Mouse (Mus musculus): ENCODE data around the gene Olfr523. TPM values are rescaled to one million over a fixed set of nuclear protein-coding genes. Genes with fewer than 3 reads are reported as not detected.

The Olfr523 gene
- not detected for polyA plus RNA-seq (2017; shearing (Covaris generic))

DNA sequence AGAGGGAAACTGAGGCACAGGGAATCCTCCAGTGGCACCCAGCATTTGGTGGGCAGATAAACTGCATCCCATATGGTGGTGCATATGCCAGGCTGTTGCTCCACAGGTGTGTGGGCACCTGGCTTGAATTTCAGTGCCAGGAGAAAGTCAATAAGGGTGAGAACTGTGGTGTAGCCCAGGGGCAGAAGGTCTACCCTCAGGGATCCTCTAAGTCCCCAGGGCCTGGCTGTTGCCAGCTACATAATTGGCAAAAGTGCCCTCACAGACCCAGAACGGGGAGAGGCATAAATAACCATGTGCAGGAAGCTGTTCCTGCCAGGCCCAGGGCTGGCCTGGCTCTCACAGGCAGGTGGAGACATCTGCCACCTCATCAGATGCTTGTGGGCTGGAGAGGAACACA is at the start of gene Olfr523:
Olfr523 (plus strand) TSS at position 282 of the 400 bp plus-strand sequence.

DNA sequence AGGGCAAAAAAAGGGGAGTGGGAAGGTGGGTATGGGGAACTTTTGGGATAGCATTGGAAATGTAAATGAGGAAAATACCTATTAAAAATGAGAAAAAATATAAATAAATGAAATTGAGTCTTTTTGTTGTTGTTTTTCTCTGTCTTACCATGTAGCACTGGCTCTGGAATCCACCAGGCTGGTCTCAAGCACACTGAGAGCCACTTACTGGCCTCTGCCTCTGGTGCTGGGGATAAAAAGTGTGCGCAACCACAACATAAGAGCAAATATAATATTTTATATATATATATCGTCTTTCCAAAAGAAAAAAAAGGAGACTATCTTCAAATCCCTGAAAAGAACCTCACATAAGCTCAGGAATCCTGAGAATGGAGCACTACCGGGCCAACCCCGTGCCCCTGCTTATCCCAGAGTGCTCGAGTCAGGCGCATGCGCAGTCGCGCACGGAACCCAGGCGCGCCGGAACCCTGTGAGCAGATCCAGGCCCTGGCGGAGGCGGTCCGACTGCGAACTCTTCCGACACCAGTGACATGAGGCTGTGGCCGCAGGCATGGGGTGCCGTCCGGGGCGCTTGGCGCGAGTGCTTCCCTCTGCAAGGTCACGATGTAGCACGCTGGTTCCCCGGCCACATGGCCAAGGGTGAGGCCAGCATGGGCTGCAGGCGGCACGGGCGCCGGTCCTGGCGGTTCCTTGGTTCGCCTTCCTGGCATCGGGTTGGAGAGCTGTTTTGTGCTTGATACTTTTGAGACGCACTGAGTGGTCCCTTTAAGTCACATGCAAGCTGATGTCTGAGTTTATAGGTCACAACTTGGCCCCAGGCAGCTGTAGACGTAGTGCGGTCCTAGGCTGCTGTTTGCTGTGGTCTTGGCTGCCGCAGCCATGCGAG is 35.6 kb upstream of the Olfr523 start, which contains the start of gene Mtg1:
Mtg1 (plus strand) TSS at position 430 of the 886 bp plus-strand sequence.

DNA sequence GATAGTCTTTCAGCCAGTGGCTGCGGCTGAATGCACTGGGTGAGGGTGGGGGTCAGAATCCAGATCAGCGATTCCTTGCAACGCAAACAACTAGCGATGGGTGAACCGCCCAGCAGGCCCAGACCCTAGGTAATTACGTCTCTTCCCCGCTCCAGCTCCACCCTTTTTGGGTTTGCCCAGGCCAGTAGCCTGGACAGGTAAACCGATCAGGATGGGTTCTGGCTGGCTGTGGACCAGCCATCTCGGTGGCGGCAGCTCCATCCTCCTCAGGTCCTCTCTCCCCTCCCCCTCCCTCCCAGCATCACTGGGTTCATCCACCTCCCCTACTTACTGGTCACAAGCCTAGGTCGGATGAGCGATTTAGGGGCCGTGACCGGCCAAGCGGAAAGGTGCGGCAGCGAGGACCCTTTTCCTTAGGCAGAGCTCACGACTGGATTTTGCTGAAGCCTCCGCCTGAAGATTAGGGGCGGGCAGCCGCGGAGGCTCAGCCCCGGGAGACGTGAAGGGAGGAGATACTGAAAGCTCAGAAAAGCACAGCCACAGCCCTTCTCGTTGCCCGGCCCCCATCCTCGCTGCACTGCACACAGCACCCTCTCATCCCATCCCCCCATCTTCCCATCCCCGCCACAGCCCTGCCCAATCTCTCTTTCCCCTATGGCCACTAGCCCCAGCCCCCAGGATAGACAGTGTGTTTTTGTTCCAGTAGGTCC is 18.6 kb upstream of the Olfr523 start, which contains the start of gene Sprn:
Sprn (minus strand) TSS at position 660 of the 710 bp plus-strand sequence.

DNA sequence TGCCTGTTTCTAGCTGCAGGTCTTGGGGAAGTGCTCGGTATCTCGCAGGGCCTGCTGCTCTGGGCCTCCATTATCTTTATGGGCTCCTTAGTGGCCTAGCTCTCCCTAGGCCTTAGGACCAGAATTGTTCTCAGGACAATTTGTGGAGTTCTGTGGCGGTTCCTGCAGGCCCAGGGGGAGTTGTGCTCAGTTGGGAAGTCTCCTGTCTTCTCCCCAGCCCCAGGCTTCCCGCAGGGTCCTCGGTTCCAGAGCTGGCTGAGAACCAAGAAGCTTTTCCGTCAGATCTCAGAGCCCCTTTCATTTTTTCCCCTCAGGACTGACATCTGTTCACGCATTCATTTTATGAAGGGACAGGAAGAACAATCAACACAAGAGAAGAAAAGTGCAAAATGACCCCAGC is 8.4 kb upstream of the Olfr523 start, which contains the start of gene Olfr522:
Olfr522 (minus strand) TSS at position 101 of the 400 bp plus-strand sequence.

GRCm38 (mm10) chr7:140205864-140206263 is 32.8 kb downstream of the Olfr523 start, which contains the start of gene Olfr524:
TSS of gene Olfr524 (minus strand) at chr7:140205964.

GRCm38 (mm10) chr7:140217967-140218366 is 45.0 kb downstream of the Olfr523 start, which contains the start of gene Cd163l1:
TSS of gene Cd163l1 (plus strand) at chr7:140218267.

Other genes with a start within 250 kb of the Olfr523 start
- gene Utf1, start 229.4 kb upstream of the Olfr523 start, polyA plus RNA-seq (2017; shearing (Covaris generic)): 2.8 TPM
- gene 6430531B16Rik, start 194.5 kb upstream of the Olfr523 start, polyA plus RNA-seq (2017; shearing (Covaris generic)): 0.66 TPM
- 14.4 TPM for gene Adam8, start 180.7 kb upstream of the Olfr523 start, polyA plus RNA-seq (2017; shearing (Covaris generic))
- gene Zfp511, start 136.8 kb upstream of the Olfr523 start, polyA plus RNA-seq (2017; shearing (Covaris generic)): 51.3 TPM
- gene Tubgcp2, start 136.5 kb upstream of the Olfr523 start, polyA plus RNA-seq (2017; shearing (Covaris generic)): 45.6 TPM
- gene Msx3, start 124.1 kb upstream of the Olfr523 start, polyA plus RNA-seq (2017; shearing (Covaris generic)): not detected
- gene Caly, start 90.7 kb upstream of the Olfr523 start, polyA plus RNA-seq (2017; shearing (Covaris generic)): not detected
- gene Prap1, start 79.8 kb upstream of the Olfr523 start, polyA plus RNA-seq (2017; shearing (Covaris generic)): not detected
- 14.9 TPM for gene Fuom, start 70.8 kb upstream of the Olfr523 start, polyA plus RNA-seq (2017; shearing (Covaris generic))
- gene Paox, start 57.4 kb upstream of the Olfr523 start, polyA plus RNA-seq (2017; shearing (Covaris generic)): 2.4 TPM
- gene Echs1, start 56.7 kb upstream of the Olfr523 start, polyA plus RNA-seq (2017; shearing (Covaris generic)): 70.5 TPM
- 45.8 TPM for gene Mtg1, start 35.7 kb upstream of the Olfr523 start, polyA plus RNA-seq (2017; shearing (Covaris generic))
- not detected for gene Sprn, start 18.3 kb upstream of the Olfr523 start, polyA plus RNA-seq (2017; shearing (Covaris generic))
- not detected for gene Olfr522, start 8.5 kb upstream of the Olfr523 start, polyA plus RNA-seq (2017; shearing (Covaris generic))
- gene Olfr524, start 32.7 kb downstream of the Olfr523 start, polyA plus RNA-seq (2017; shearing (Covaris generic)): not detected
- gene Cd163l1, start 45.0 kb downstream of the Olfr523 start, polyA plus RNA-seq (2017; shearing (Covaris generic)): 0.15 TPM
- 1.7 TPM for gene 5830411N06Rik, start 74.1 kb downstream of the Olfr523 start, polyA plus RNA-seq (2017; shearing (Covaris generic))
- 0.17 TPM for gene Olfr525, start 147.6 kb downstream of the Olfr523 start, polyA plus RNA-seq (2017; shearing (Covaris generic))
- not detected for gene Olfr527, start 160.8 kb downstream of the Olfr523 start, polyA plus RNA-seq (2017; shearing (Covaris generic))
- gene Olfr60, start 188.5 kb downstream of the Olfr523 start, polyA plus RNA-seq (2017; shearing (Covaris generic)): 0.20 TPM
- not detected for gene Olfr530, start 203.1 kb downstream of the Olfr523 start, polyA plus RNA-seq (2017; shearing (Covaris generic))
- not detected for gene Olfr531, start 229.7 kb downstream of the Olfr523 start, polyA plus RNA-seq (2017; shearing (Covaris generic))
- gene Olfr532, start 248.4 kb downstream of the Olfr523 start, polyA plus RNA-seq (2017; shearing (Covaris generic)): not detected